Mouse (Mus musculus) CD4-positive, CD25-positive, alpha-beta regulatory T cell, adult 2 months (primary cell): ENCODE results near the gene Zbtb5.
A peak's percentile ranks its signal among the peaks of the same experiment; 100 is the strongest.
"Not testable (repeated sequence)": the region's sequence is repeated elsewhere in the genome, so short reads cannot be mapped to it uniquely, and the experiment has no call there.

Experiments used
- DNase-seq: peaks from one replicate; pipeline ENCODE4 v3.0.0-alpha.2; 2012; ENCODE audit warnings: low read depth, low spot score

The Zbtb5 gene

DNA sequence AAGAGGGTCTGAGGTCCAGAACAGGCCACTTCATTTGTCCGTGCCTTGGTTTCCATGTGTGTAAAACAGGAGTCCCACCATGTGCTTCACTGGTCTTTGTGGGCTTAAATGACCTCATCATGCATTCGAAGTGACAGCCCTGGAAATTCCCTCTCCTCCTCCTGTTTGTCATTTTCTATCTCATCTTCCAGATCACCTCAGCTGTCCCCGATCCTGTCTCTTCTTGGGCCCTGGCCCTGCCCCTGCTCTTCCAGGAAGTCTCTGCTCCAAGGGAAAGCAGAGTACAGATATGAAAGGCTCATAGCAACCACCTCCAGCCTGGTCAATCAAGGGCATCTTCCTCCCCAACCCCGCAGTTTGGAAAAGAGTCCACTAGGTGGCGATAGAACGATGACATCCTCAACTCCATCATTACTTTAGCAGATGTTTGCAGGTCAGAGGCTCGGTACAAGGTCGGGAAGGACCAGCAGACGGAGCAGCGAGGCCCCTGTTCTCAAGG, 41.6 kb downstream of the Zbtb5 start:
- DNase-seq = peak; percentile 78

- DNase-seq = no peak
Measured at GRCm38 (mm10) chr4:44970056-44970455, 42.2 kb downstream of the Zbtb5 start.

- no peak for DNase-seq
Measured at GRCm38 (mm10) chr4:44967402-44967801, 44.8 kb downstream of the Zbtb5 start.

- no peak for DNase-seq
Measured at GRCm38 (mm10) chr4:44965736-44966135, 46.5 kb downstream of the Zbtb5 start.

GRCm38 (mm10) chr4:44965175-44965574, 47.0 kb downstream of the Zbtb5 start:
- DNase-seq = no peak

- peak; percentile 18 for DNase-seq
Measured at GRCm38 (mm10) chr4:44963156-44963555, 49.1 kb downstream of the Zbtb5 start.

DNA sequence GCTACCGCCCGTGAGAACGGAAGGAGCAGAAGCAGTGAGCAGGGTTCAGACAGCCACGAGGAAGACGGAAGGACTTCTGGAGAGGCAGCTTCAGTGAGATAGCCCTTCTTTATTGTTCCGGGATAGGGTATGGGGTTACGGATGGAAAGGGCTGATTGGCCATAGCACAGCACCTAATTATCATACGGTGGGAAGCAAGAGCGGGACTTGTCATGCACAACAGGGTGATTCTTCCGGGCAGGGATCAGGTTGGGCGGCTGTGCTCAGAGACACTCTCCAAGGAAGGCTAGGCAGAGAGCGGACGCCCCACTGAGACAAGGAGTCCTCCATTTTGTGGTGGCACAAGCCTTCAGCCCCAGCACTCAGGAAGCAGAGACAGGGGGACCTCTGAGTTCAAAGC, 53.0 kb downstream of the Zbtb5 start:
- no peak for DNase-seq

- DNase-seq = no peak
Measured at GRCm38 (mm10) chr4:44958776-44959175, 53.4 kb downstream of the Zbtb5 start.

- DNase-seq = no peak
Measured at GRCm38 (mm10) chr4:44953041-44953440, 59.2 kb downstream of the Zbtb5 start.

DNA sequence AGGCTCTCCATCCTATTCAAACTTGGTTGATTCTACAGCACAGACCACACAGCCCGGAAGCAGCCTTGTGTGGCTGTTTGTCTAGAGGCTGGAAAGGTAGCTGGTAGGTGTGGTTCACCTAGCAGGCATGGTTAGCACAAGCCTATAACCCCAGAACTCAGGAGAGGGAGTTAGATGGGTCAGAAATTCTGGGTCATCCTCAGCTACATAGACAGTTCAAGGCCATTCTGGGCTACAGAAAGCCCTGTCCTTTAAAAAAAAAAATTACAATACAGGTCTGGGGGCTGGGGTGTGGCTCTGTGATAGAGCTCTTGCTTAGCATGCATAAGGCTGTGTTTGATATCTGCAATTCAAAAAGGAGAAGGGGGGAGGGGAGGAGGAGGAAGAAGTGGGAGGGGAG, 63.9 kb downstream of the Zbtb5 start:
- DNase-seq = no peak

- no peak for DNase-seq
Measured at GRCm38 (mm10) chr4:44947464-44947863, 64.7 kb downstream of the Zbtb5 start.

- DNase-seq = not testable (repeated sequence)
Measured at GRCm38 (mm10) chr4:44946126-44946525, 66.1 kb downstream of the Zbtb5 start.

DNA sequence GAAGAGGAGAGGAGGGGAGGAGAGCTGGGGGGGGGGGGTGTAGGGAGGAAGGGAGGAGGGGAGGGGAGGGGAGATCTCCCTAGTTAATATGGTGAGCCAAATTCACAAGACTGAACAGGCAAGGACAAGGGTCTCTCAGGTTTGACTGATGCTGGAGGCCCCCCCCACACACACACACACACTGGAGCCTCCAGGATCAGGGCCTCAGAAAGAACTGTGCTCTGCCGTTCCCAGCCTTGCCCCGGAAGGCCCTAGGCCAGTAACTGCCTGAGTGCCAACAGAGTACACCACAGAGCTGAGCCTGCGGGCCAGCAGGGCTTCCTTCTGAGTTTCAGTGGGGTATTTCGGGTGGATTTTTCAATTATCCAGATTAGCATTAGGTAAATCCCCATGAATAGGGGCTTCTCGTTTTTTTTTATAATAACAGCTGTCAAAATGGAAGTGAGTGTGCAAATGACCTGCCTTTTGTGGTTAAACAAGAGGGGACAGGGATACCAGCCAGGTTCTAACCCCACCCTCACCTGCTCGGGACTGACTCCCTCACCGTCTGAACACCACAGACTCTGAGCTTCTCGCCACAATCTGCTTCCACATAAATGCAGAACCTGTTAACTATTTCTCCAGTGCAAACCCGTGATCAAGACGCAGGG, 67.7 kb downstream of the Zbtb5 start:
- DNase-seq = no peak

DNA sequence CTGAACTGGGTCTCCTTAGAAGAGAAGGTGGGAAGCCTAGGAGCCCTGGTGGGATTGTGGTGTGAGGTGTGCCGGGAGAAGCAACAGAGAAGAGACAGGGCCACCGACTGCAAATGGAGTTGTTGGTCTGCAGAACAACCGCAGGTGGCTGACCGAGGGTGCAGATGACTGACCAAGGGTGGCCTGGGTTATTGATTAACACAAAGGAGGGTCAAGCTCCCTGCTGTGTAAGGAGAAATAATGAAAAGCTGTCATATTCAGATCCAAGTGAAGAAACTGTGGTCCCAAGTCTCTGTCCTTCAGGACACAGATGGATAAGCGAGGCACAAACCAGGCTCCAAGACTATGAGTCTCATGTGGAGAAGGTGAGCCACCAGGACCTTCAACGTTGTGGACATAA, 68.7 kb downstream of the Zbtb5 start:
- no peak for DNase-seq

DNA sequence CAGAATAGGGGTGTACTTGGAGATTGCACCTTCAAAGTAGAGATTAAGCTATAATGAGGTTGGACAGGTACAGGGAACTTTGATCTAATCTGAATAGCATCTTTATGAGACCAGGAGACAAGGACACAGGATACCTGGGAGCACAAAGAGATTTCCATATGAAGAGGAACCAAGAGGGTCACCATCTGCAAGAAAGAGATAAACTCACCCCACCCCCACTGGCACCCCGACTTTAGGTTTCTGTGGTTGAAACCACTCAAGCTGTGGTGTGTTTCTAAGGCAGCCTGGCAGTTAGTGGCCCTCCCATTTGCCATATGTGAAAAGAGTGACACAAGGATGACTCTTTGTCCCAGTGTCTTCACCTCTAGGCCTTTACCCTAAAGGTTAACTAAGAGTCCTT, 70.0 kb downstream of the Zbtb5 start:
- no peak for DNase-seq
